Mouse (Mus musculus) liver, embryonic 13.5 days (tissue): ENCODE data around the gene Rpl29. TPM values are rescaled to one million over a fixed set of nuclear protein-coding genes. Genes with fewer than 3 reads are reported as not detected.

Experiments used
- ATAC-seq: fragments of 200-750 bp; cut with Nextera tagmentation; 2 replicates; pipeline ENCODE4 v1.8.0; 2017; ENCODE audit warnings: low read depth, mild to moderate bottlenecking, moderate number of reproducible peaks, moderate library complexity
- DNase-seq: peaks from one replicate; pipeline ENCODE4 v3.0.0; 2022
- H3K27ac ChIP-seq: fragments of 300-500 bp; sonication (generic); 2 replicates; pipeline ENCODE4 v1.5.1; 2015; ENCODE audit warnings: moderate library complexity, mild to moderate bottlenecking, inconsistent platforms
- H3K27me3 ChIP-seq: fragments of 300-500 bp; sonication (generic); 2 replicates; pipeline ENCODE4 v1.6.1; 2015; ENCODE audit warnings: mild to moderate bottlenecking, inconsistent platforms
- H3K36me3 ChIP-seq: fragments of 300-500 bp; sonication (generic); 2 replicates; pipeline ENCODE4 v1.6.1; 2015; ENCODE audit warnings: mild to moderate bottlenecking, inconsistent platforms
- H3K4me1 ChIP-seq: fragments of 300-500 bp; sonication (generic); replicated peaks from 2 replicates; pipeline ENCODE4 v1.6.1; 2015; ENCODE audit warnings: inconsistent platforms
- H3K4me2 ChIP-seq: fragments of 300-500 bp; sonication (generic); 2 replicates; pipeline ENCODE4 v1.6.1; 2015; ENCODE audit warnings: inconsistent platforms, mild to moderate bottlenecking, moderate library complexity
- H3K4me3 ChIP-seq: fragments of 300-500 bp; sonication (generic); replicated peaks from 2 replicates; pipeline ENCODE4 v1.5.1; 2015; ENCODE audit warnings: mild to moderate bottlenecking, inconsistent platforms
- H3K9ac ChIP-seq: fragments of 300-500 bp; sonication (generic); 2 replicates; pipeline ENCODE4 v1.6.1; 2015; ENCODE audit warnings: mild to moderate bottlenecking, inconsistent platforms
- H3K9me3 ChIP-seq: fragments of 300-500 bp; sonication (generic); replicated peaks from 2 replicates; pipeline ENCODE4 v1.6.1; 2016; ENCODE audit warnings: inconsistent platforms
- WGBS: fragments of 180-500 bp; shearing (Covaris S2); methylation state at CpG from one replicate; pipeline ENCODE4 v1.1.7; 2015; ENCODE audit not compliant: insufficient replicate concordance; 5-methylcytosine and 5-hydroxymethylcytosine counted together
- polyA plus RNA-seq: library from polyadenylated mRNA; unstranded; fragments of >200 nt; fragmentation: Nextera tagmentation; extraction: Ambion mirVana; gene quantifications from 2 replicates; pipeline ENCODE4 v1.2.1, GENCODE M21; 2015

Rpl29 gene
- polyA plus RNA-seq = 772 and 835 TPM in 2 replicates

DNA sequence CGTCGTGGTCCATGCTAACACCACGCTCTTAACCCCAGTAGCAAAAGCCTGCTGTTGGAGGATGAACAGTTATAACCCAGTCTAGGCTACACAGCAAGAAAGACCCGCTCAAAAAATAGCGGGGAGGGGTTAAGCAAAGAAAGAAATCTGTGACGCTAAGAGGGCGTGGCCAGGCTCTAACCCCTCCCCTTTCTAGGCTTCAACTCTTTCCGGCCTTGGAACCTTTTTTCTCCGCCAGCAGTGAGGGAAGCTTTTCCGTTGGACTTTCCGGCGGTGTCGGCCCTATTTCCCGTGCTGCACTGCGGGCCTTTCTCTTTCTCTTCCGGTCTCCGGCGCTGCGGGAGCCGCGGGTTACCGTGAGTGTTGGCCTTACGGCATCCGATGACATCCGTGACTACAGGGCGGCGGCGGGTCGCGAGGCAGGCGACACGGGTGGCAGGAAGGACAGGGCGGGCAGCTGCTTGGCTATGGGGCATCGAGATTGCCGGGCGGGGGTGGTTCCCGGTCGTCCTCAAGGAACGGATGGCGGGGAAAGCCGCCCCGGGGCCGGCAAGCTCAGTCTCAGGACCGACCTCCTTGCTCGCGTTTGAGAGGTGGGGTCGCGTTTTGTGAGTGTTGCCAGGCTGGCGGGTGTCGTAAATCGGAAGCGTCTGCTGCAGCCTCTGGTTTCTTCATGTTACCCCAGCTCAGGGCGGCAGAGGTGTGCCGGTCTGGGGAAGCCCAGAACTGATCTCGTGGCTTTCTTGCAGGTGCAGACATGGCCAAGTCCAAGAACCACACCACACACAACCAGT is at the start of gene Rpl29:
TSS of gene Rpl29 (plus strand) at position 234 of the 794 bp plus-strand sequence.
- no peaks in the 10 kb centered on the region for H3K9me3 ChIP-seq
- peak within 1 kb of the TSS; percentile 97 for H3K9ac ChIP-seq
- under 1% methylated on average over 55 of the region's 55 CpGs for WGBS

DNA sequence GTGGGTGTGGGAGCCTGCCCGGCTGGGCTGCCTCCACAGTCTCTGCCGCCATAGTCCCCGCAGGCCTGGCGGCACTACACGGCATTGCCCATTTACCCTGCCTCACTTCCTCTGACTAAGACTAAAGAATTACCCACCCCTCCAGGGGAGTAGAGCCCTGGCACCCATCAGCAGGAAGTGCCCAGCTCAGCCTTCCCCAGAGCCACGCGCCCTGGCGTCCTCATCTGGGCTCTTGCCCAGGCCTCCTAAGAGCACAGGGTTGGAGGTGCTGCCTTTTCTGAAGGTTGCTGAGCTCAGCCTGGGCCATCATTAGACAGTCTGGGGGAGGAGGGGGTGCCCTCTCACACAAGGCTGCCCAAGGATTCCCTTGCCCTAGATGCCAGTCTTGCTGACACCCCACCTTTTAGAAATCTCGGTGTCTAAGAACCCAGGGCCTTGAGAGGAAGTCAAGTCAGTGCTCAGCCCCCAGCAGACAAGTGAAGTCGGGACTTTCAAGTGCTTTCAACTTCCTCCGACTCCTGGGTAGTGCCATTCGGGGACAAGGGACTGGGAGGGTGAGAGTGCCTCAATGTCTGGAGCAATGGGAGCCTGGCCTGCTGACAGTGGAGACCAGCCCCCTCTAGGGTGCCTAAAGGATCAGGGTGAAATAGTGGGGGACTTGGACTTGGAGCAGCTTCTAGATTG is 42.9 kb upstream of the Rpl29 start:
- peaks cover 19% of the 10 kb centered on the region; the same call in 1 of the 2 replicates for H3K27me3 ChIP-seq
- peaks cover 22% of the 10 kb centered on the region for H3K4me1 ChIP-seq
- H3K9ac ChIP-seq = no peak overlapping the region
- ATAC-seq = no peak
- DNase-seq = no peak
- H3K27ac ChIP-seq = no peak overlapping the region
- H3K36me3 ChIP-seq = no peaks in the 10 kb centered on the region
- no peak overlapping the region for H3K4me3 ChIP-seq
- WGBS = 66% methylated on average over 12 of the region's 12 CpGs
- H3K9me3 ChIP-seq = no peaks in the 10 kb centered on the region
- H3K4me2 ChIP-seq = no peak overlapping the region

More for the DNA sequence above, at the start of gene Rpl29:
- 0 out of 2 replicates have a peak, but pooled peaks cover 3% of the 10 kb centered on the region for H3K27me3 ChIP-seq
- peak within 1 kb of the TSS; percentile 91 for H3K4me3 ChIP-seq
- peak within 1 kb of the TSS; percentile 74 for H3K4me2 ChIP-seq
- DNase-seq = peak; percentile 86
- peaks cover 51% of the 10 kb centered on the region for H3K4me1 ChIP-seq
- peak within 1 kb of the TSS; percentile 89 for H3K27ac ChIP-seq
- peak; percentile 79 for ATAC-seq
- H3K36me3 ChIP-seq = peaks cover 42% of the 10 kb centered on the region

DNA sequence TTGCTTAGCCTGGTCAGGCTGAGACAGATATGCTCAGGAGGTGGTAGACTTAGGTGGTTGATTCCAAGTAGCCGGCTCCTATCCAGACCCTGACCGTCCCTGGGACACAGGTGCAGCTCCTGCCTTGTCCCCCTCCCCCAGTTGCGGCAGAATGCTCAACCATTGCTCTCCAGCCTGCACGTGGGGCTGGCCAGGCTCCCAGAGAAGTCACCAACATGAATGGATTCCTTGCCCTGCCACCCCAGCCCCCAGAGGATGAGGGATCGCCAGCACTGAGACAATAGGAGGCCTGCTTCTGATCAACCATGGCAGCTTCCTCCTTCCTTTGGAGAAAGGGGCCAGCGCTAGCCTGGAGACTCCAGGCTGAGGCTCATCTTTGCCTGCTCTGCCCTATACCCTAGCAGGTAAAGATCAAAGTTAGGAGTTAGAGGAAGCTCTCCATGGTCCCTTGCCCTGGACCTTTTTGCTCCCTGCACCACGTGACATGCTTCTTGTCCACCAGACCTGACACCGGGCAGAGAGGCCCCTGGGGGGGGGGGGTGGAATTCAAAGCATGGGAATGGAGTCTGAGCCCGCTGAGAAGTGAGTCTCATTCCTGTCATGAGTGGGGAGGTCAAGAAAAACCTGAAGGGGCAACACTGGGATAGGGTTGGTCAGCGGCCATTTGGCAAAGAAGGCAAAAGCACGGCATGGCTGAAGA is 36.3 kb upstream of the Rpl29 start:
- no peak overlapping the region for H3K4me2 ChIP-seq
- no peak overlapping the region for H3K27ac ChIP-seq
- no peaks in the 10 kb centered on the region for H3K36me3 ChIP-seq
- no peaks in the 10 kb centered on the region for H3K9me3 ChIP-seq
- ATAC-seq = no peak
- H3K27me3 ChIP-seq = no peaks in the 10 kb centered on the region; the same call in 1 of the 2 replicates
- no peak overlapping the region for H3K4me3 ChIP-seq
- DNase-seq = no peak
- peaks cover 47% of the 10 kb centered on the region for H3K4me1 ChIP-seq
- no peak overlapping the region for H3K9ac ChIP-seq
- 66% methylated on average over 11 of the region's 11 CpGs for WGBS

DNA sequence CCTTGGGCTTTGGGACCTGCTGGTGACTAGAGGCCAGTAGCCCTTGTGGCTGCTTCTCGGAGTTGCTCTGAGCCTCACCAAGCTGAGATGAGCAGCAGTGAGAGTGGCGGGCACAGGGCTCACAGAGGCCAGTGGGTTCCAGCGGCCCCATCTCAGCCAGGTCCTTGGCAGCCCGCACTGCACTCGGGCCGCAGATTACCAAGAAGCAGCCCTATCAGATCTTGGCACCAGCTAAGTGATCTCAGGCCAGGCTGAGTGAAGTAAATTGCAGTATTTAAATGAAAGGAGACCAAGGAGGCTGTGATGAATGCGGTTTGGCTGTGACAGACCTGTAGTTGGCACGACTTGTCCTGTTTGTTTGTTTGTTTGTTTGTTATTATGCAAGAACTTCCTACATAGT is 35.7 kb upstream of the Rpl29 start:
- peaks cover 51% of the 10 kb centered on the region for H3K4me1 ChIP-seq
- 69% methylated on average over 8 of the region's 8 CpGs for WGBS
- H3K4me3 ChIP-seq = no peak overlapping the region
- no peak overlapping the region for H3K9ac ChIP-seq
- H3K27me3 ChIP-seq = no peaks in the 10 kb centered on the region
- no peaks in the 10 kb centered on the region for H3K36me3 ChIP-seq
- DNase-seq = no peak
- H3K9me3 ChIP-seq = no peaks in the 10 kb centered on the region
- ATAC-seq = no peak
- H3K27ac ChIP-seq = no peak overlapping the region
- H3K4me2 ChIP-seq = no peak overlapping the region

DNA sequence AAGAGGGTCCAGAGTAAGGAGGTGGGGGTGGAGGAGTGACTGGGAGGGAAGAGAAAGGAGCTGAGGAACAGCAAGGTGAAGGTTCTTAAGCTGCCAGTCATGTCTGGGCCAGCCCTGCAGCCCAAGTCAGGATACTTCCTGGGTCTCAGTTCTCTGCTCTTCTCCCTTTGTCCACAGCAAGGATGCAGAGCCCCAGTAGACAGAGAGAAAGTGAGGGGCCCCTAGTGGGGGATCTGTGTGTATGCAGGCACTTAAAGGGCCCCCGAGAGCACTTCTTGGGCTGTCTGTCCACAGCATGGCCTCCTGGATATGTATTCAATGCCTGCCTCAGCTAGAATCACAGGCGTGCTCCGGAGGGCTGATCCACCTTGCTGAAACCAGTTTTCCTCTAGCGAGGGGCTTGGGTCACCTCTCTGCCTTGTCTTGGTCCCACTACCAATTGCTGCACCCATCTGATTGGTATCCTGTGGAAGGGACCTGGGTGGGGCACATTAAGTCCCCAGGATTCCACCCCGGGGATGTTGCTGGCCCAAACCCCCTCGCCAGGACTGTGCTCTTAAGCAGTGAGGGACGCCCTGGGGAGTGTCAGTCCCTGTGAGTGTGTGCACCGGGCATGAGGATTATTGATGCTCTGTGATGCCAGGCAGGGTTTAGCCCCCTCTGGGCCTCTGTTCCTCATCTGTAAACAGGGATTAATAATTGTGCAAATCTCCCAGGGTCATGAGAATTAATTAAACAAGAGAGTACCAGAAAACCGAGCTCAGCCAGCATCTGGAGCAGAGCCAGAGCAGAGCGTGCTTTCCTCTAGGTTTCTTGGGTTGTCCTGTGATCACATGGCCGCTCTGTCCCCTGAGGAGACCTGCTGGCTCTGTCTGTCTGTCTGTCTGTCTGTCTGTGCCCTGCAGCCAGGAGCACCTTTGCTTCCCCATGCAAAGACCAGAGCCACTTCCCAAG is 34.3 kb upstream of the Rpl29 start:
- ATAC-seq (no peak), DNase-seq (no peak)
- Histone ChIP-seq H3K9me3 (no peaks in the 10 kb centered on the region), H3K27me3 (no peaks in the 10 kb centered on the region), H3K4me2 (no peak overlapping the region), H3K36me3 (no peaks in the 10 kb centered on the region), H3K4me3 (no peak overlapping the region), H3K9ac (no peak overlapping the region), H3K4me1 (peaks cover 65% of the 10 kb centered on the region), H3K27ac (no peak overlapping the region)
- 60% methylated on average over 11 of the region's 11 CpGs for WGBS

DNA sequence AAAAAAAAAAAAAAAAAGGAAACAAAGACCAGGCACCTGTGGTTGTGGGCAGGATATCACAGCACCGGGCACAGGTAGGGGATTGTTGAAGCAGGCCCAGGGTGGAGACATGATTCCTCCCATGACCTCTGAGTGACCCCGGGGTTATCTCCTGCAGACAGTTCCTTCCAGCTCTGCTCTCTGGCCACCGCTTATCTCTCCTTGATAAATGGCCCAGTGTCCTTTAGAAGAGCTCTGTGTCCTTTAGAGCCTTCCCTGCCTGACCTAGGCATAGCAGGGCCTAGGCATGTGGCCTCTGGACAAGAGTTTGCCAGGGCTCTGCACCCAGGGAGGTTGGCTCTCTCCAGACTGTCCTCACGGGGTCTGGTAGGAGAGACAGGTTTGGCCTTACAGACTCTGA is 31.5 kb upstream of the Rpl29 start:
- Histone ChIP-seq H3K9me3 (no peaks in the 10 kb centered on the region), H3K4me1 (peaks cover 80% of the 10 kb centered on the region), H3K4me3 (no peak overlapping the region), H3K27ac (peak overlapping the region; percentile 91), H3K9ac (peak overlapping the region; percentile 57), H3K36me3 (no peaks in the 10 kb centered on the region), H3K4me2 (peak overlapping the region; percentile 46), H3K27me3 (no peaks in the 10 kb centered on the region)
- DNase-seq (peak; percentile 20), ATAC-seq (peak; percentile 52)
- 21% methylated on average over 4 of the region's 4 CpGs for WGBS

DNA sequence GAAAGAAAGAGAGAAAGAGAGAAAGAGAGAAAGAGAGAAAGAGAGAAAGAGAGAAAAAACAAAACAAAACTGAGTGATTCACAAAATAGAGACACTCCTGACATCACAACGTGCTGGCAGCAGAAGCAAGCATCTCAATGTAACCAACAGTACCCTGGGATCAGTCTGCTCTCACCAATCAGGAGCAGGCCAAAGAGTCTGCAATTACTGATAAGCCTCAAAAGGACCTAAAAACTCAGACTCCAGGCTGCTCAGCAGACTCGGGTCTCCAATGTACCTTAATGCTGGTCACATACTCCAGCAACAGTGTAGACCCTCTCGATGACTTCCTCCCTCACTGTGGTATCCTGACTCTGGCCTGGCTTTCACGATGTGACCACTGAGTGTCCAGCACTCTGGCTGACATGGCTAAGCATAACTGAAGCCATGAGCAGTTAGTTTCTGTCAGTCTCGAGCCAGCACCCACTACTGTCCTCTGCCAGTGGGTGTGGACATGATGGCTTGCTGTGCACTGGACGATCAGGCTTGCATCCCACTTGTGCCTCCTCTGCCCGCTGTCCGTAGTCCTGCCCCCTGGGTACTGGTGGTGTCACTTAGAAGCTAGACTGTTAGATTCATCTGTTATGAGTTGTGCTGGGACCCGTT is 30.5 kb upstream of the Rpl29 start:
- 0 out of 2 replicates have a peak overlapping the region, but pooled peaks have one; percentile 3 for H3K4me3 ChIP-seq
- DNase-seq (peak; percentile 66), ATAC-seq (peak; percentile 92)
- peak overlapping the region; percentile 88 for H3K27ac ChIP-seq
- 41% methylated on average over 9 of the region's 9 CpGs for WGBS
- H3K27me3 ChIP-seq = no peaks in the 10 kb centered on the region
- no peaks in the 10 kb centered on the region for H3K9me3 ChIP-seq
- H3K4me2 ChIP-seq = peak overlapping the region; percentile 51
- peak overlapping the region; percentile 40 for H3K9ac ChIP-seq
- peaks cover 80% of the 10 kb centered on the region for H3K4me1 ChIP-seq
- H3K36me3 ChIP-seq = no peaks in the 10 kb centered on the region

DNA sequence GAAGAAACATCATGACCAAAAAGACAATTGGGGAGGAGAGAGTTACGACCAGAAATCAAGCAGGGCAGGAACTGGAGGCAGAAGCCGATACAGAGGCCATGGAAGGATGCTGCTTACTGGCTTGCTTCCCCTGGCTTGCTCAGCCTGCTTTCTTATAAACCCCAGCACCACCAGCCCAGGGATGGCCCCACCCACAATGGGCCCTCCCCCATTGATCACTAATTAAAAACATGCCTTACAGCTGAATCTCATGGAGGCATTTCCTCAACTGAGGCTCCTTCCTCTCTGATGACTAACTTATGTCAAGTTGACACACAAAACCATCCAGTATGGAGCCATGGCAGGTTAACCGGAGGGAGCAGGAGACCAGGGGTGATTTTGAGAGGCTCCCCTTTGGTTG is 29.4 kb upstream of the Rpl29 start:
- 82% methylated on average over 3 of the region's 3 CpGs for WGBS
- Histone ChIP-seq H3K4me2 (no peak overlapping the region), H3K36me3 (no peaks in the 10 kb centered on the region), H3K27me3 (no peaks in the 10 kb centered on the region), H3K4me1 (peaks cover 71% of the 10 kb centered on the region), H3K9ac (0 out of 2 replicates have a peak overlapping the region, but pooled peaks have one; percentile 11), H3K27ac (peak overlapping the region; percentile 88), H3K4me3 (no peak overlapping the region), H3K9me3 (no peaks in the 10 kb centered on the region)
- DNase-seq (no peak), ATAC-seq (no peak)

DNA sequence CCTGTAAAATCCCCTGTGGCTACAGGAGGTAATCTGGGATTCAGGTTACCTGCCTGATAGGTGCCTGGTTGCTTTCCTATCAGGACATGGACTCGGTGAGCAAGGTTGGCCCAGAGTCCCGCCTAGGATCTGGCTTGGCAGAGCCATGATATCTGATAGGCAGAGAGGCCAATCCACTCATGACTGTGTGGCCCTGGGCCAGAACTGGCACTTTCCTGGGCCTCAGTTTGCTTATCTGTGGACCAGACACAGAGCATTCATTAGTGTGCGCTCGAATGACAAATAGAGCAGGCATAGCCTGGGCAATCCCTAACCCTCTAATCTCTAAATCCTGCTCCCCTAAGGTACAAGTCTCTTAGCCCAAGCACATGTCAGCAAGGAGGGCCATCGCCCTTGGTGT is 27.1 kb upstream of the Rpl29 start:
- ATAC-seq = peak; percentile 29
- H3K4me2 ChIP-seq = no peak overlapping the region
- no peaks in the 10 kb centered on the region for H3K9me3 ChIP-seq
- DNase-seq = no peak
- H3K4me1 ChIP-seq = peaks cover 86% of the 10 kb centered on the region
- no peak overlapping the region for H3K4me3 ChIP-seq
- H3K36me3 ChIP-seq = no peaks in the 10 kb centered on the region
- H3K9ac ChIP-seq = peak overlapping the region; percentile 36; the same call in 1 of the 2 replicates
- peak overlapping the region; percentile 43 for H3K27ac ChIP-seq
- no peaks in the 10 kb centered on the region for H3K27me3 ChIP-seq
- WGBS = 32% methylated on average over 5 of the region's 5 CpGs
